In the genomic region with DNA sequence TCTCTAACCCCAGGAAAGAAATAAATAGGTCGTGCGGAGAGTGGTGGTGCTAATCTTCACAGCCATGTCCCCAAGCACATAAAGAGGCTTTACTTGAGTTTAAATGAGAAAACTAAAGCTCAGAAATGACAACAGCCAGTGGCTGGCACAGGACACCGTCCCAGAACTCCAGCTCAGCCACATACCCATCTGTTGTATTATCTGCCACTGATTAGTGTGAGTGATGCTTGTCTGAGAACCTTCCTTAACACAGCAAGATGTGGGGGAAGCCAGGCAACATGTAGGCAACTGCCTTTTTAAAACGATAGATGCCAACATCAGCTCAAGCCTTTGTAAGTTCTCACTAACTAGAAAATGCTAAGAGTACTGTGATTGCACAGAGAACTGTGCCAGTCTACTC, we compare ENCODE assay signal across 25 mouse cellular contexts. TPM values are rescaled to one million over a fixed set of nuclear protein-coding genes. Genes with fewer than 3 reads are reported as not detected.
DNase-seq lines count a peak whose midpoint lies in the region; ATAC-seq and TF ChIP-seq lines count a peak whose summit lies in the region.
"Had no signal": no experiment of that assay in that cellular context is flagged by ENCODE, and none has a peak within 500 bp of the region (broad histone marks: within the 10 kb centered on the region; RNA-seq: fewer than 3 reads in every experiment).

No protein-coding gene starts in this region.

- peak; percentile 6 for DNase-seq in forebrain, embryonic 14.5 days (ENCODE audit: low spot score)
- no peak for DNase-seq in forebrain, postnatal 0 days
- DNase-seq in forebrain, embryonic 10.5 days (ENCODE audit: extremely low spot score, low spot score) = no peak
- peak; percentile 22 for DNase-seq in layer of hippocampus, adult 9-11 months
- DNase-seq in layer of hippocampus, postnatal 25 days (ENCODE audit: extremely low spot score in 1 of 2, low spot score in 1 of 2) = no peak
- peak; percentile 43 for DNase-seq in brain, adult 2 months (ENCODE audit: low read depth, low spot score)
- no peak for DNase-seq in left cerebral cortex, adult 2 months (ENCODE audit: extremely low spot score in 1 of 2, low spot score in 2 of 2)
- DNase-seq: adrenal gland, adult 8-10 months; adrenal gland, postnatal 14 days; adrenal gland, postnatal 36 days; B cell, adult 2 months; cerebellum, adult 11-12 months; cerebellum, adult 2 months; cerebellum, adult 9-10 months; cerebellum, postnatal 10 days; cerebellum, postnatal 25 days had no signal

- no peaks in the 10 kb centered on the region for H3K9me3 ChIP-seq in forebrain, embryonic 14.5 days (replicated peaks; ENCODE audit: control insufficient read depth, low read length)
- no peaks in the 10 kb centered on the region for H3K9me3 ChIP-seq in forebrain, embryonic 12.5 days
- no peaks in the 10 kb centered on the region for H3K9me3 ChIP-seq in forebrain, postnatal 0 days (ENCODE audit: low read length)
- no peaks in the 10 kb centered on the region for H3K9me3 ChIP-seq in forebrain, embryonic 10.5 days
- H3K9me3 ChIP-seq: embryonic facial prominence, embryonic 10.5 days; embryonic facial prominence, embryonic 12.5 days; forebrain, embryonic 15.5 days; G1E had no signal

- H3K36me3 ChIP-seq in forebrain, embryonic 14.5 days (ENCODE audit: control insufficient read depth, insufficient read depth, low read length) = no peaks in the 10 kb centered on the region
- H3K36me3 ChIP-seq in forebrain, embryonic 12.5 days (replicated peaks) = no peaks in the 10 kb centered on the region
- H3K36me3 ChIP-seq in forebrain, postnatal 0 days (ENCODE audit: insufficient read depth) = no peaks in the 10 kb centered on the region
- H3K36me3 ChIP-seq in forebrain, embryonic 10.5 days (replicated peaks) = no peaks in the 10 kb centered on the region
- H3K36me3 ChIP-seq: embryonic facial prominence, embryonic 10.5 days; embryonic facial prominence, embryonic 12.5 days; forebrain, embryonic 15.5 days; G1E had no signal

- no peak overlapping the region for H3K9ac ChIP-seq in forebrain, embryonic 14.5 days (ENCODE audit: low read length)
- no peak overlapping the region for H3K9ac ChIP-seq in forebrain, embryonic 12.5 days
- H3K9ac ChIP-seq in forebrain, postnatal 0 days = no peak overlapping the region
- H3K9ac ChIP-seq: embryonic facial prominence, embryonic 12.5 days; forebrain, embryonic 15.5 days had no signal

- H3K4me3 ChIP-seq in forebrain, embryonic 14.5 days (ENCODE audit: low read depth, low read length) = no peak overlapping the region
- H3K4me3 ChIP-seq in forebrain, embryonic 12.5 days (replicated peaks) = no peak overlapping the region
- H3K4me3 ChIP-seq in forebrain, postnatal 0 days (ENCODE audit: low read depth, low read length) = no peak overlapping the region
- no peak overlapping the region for H3K4me3 ChIP-seq in forebrain, embryonic 10.5 days
- no peak overlapping the region for H3K4me3 ChIP-seq in left cerebral cortex, adult 2 months
- H3K4me3 ChIP-seq: embryonic facial prominence, embryonic 10.5 days; embryonic facial prominence, embryonic 12.5 days; forebrain, embryonic 15.5 days had no signal

- no peak for TF ChIP-seq CTCF in forebrain, postnatal 0 days (IDR thresholded peaks at IDR 0.05; ENCODE audit: low read depth)
- TF ChIP-seq CTCF in left cerebral cortex, adult 2 months (IDR thresholded peaks at IDR 0.05) = no peak

- no peaks in the 10 kb centered on the region for H3K4me1 ChIP-seq in forebrain, embryonic 14.5 days (ENCODE audit: control insufficient read depth, insufficient read depth, low read length)
- H3K4me1 ChIP-seq in forebrain, embryonic 12.5 days = no peaks in the 10 kb centered on the region
- no peaks in the 10 kb centered on the region for H3K4me1 ChIP-seq in forebrain, postnatal 0 days (ENCODE audit: insufficient read depth)
- peaks cover 9% of the 10 kb centered on the region for H3K4me1 ChIP-seq in forebrain, embryonic 10.5 days
- H3K4me1 ChIP-seq: forebrain, embryonic 15.5 days had no signal

- H3K27ac ChIP-seq in forebrain, embryonic 14.5 days (ENCODE audit: low read depth, low read length) = no peak overlapping the region
- no peak overlapping the region for H3K27ac ChIP-seq in forebrain, embryonic 12.5 days
- no peak overlapping the region for H3K27ac ChIP-seq in forebrain, postnatal 0 days (ENCODE audit: low read depth, low read length)
- H3K27ac ChIP-seq in forebrain, embryonic 10.5 days = no peak overlapping the region
- no peak overlapping the region for H3K27ac ChIP-seq in left cerebral cortex, adult 2 months
- H3K27ac ChIP-seq: embryonic facial prominence, embryonic 10.5 days; embryonic facial prominence, embryonic 12.5 days; forebrain, embryonic 15.5 days had no signal

- 75% methylated on average over 4 of the region's 4 CpGs for WGBS in forebrain, embryonic 14.5 days
- WGBS in forebrain, embryonic 12.5 days = 77% methylated on average over 4 of the region's 4 CpGs
- 56% methylated on average over 4 of the region's 4 CpGs for WGBS in forebrain, postnatal 0 days
- 82% methylated on average over 4 of the region's 4 CpGs for WGBS in forebrain, embryonic 10.5 days

- no peak overlapping the region for H3K4me2 ChIP-seq in forebrain, embryonic 14.5 days (ENCODE audit: low read length)
- no peak overlapping the region for H3K4me2 ChIP-seq in forebrain, embryonic 12.5 days
- H3K4me2 ChIP-seq in forebrain, postnatal 0 days (ENCODE audit: low read depth) = no peak overlapping the region
- H3K4me2 ChIP-seq: embryonic facial prominence, embryonic 12.5 days; forebrain, embryonic 15.5 days had no signal

- intact Hi-C loops in left cerebral cortex, adult 2 months (cut with DNase I) = no loop called here

- no peaks in the 10 kb centered on the region for H3K27me3 ChIP-seq in forebrain, embryonic 14.5 days (replicated peaks; ENCODE audit: control insufficient read depth, insufficient read depth, low read length)
- no peaks in the 10 kb centered on the region for H3K27me3 ChIP-seq in forebrain, embryonic 12.5 days
- no peaks in the 10 kb centered on the region for H3K27me3 ChIP-seq in forebrain, postnatal 0 days (ENCODE audit: insufficient read depth, low read length)
- H3K27me3 ChIP-seq in forebrain, embryonic 10.5 days (ENCODE audit: poor library complexity, severe bottlenecking) = no peaks in the 10 kb centered on the region
- H3K27me3 ChIP-seq: CH12.LX; embryonic facial prominence, embryonic 12.5 days; forebrain, embryonic 15.5 days; Patski had no signal

- ATAC-seq in forebrain, embryonic 14.5 days = peak; percentile 67; the same call in 1 of the 2 replicates
- no peak for ATAC-seq in forebrain, embryonic 12.5 days (ENCODE audit: low FRiP score)
- peak; percentile 18; the same call in 1 of the 2 replicates for ATAC-seq in forebrain, postnatal 0 days
- ATAC-seq: activated CD4-positive, CD25-positive, alpha-beta regulatory T cell, adult 4 months; CD4-positive, CD25-positive, alpha-beta regulatory T cell, adult 4 months; forebrain, embryonic 15.5 days; Patski had no signal

RNA-seq across cellular contexts. Expression of a gene that starts 52.9 kb away (rescaled TPM):
- polyA plus RNA-seq in forebrain, embryonic 14.5 days (2014; fragmentation: Nextera tagmentation; extraction: Ambion mirVana) = 10.5 and 15.0 TPM in 2 replicates
- 2.5 and 3.7 TPM in 2 replicates for polyA plus RNA-seq in forebrain, embryonic 12.5 days (2016; fragmentation: Nextera tagmentation; extraction: Ambion mirVana)
- total RNA-seq in forebrain, postnatal 0 days (2014; rRNA removed) = 42.3 and 48.9 TPM in 2 replicates
- polyA plus RNA-seq in forebrain, postnatal 0 days (2015; fragmentation: Nextera tagmentation; extraction: Ambion mirVana) = 24.3 and 45.8 TPM in 2 replicates
- polyA plus RNA-seq in forebrain, embryonic 10.5 days (2016; fragmentation: Nextera tagmentation; extraction: Ambion mirVana) = 0.64 and 0.81 TPM in 2 replicates
- 100 to 1,000 TPM; 144 to 149 TPM for total RNA-seq in layer of hippocampus, postnatal 25 days (2021)
- total RNA-seq in left cerebral cortex, adult 2 months (2021) = 100 to 1,000 TPM; 142 to 145 TPM
- polyA plus RNA-seq: activated CD4-positive, CD25-positive, alpha-beta regulatory T cell, adult 4 months; CD4-positive, CD25-positive, alpha-beta regulatory T cell, adult 4 months; G1E had no signal

Comparison
In these comparisons a context has a peak if more than half of its experiments do, and no peak if none do; other contexts are left out.
1. DNase-seq: peak in forebrain, embryonic 14.5 days (single experiment), layer of hippocampus, adult 9-11 months (single experiment) and brain, adult 2 months (single experiment); none in forebrain, postnatal 0 days (single experiment), forebrain, embryonic 10.5 days (single experiment), layer of hippocampus, postnatal 25 days (0 of 2) and left cerebral cortex, adult 2 months (0 of 2).